Mouse (Mus musculus): ENCODE data around the gene Fancf.

DNA sequence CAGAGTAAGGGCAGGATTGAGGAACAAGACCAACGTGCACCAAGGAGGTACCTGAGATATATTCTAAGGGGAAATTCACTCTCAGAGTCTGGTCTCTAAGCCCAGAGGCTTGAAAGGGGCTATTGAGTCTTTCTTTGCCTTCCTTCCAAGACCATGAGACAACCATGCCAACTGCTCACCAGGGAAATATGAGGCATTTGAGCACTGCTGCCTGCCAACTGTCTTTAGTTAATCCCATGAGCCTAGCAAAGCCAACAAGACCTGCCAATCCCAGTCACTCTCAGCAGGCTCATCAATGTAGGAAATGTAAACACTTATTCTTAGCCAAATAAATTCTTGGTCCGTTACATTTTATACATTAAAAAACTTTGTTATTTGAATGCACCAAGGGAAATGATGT is 40.6 kb downstream of the Fancf start:
- TF ChIP-seq CTCF (IDR thresholded peaks at IDR 0.05; ENCODE audit: low read depth, low read length) (no peak), POLR2A (IDR thresholded peaks at IDR 0.05; ENCODE audit: insufficient read depth, low read length) (no peak)

Measured in ES-Bruce4 (cell line).